Mouse (Mus musculus): ENCODE results near the gene Gramd2. TPM values are rescaled to one million over a fixed set of nuclear protein-coding genes. Genes with fewer than 3 reads are reported as not detected.

Gene Gramd2
- polyA plus RNA-seq (2012; rRNA removed), result 2.1 and 2.4 TPM in 2 replicates

DNA sequence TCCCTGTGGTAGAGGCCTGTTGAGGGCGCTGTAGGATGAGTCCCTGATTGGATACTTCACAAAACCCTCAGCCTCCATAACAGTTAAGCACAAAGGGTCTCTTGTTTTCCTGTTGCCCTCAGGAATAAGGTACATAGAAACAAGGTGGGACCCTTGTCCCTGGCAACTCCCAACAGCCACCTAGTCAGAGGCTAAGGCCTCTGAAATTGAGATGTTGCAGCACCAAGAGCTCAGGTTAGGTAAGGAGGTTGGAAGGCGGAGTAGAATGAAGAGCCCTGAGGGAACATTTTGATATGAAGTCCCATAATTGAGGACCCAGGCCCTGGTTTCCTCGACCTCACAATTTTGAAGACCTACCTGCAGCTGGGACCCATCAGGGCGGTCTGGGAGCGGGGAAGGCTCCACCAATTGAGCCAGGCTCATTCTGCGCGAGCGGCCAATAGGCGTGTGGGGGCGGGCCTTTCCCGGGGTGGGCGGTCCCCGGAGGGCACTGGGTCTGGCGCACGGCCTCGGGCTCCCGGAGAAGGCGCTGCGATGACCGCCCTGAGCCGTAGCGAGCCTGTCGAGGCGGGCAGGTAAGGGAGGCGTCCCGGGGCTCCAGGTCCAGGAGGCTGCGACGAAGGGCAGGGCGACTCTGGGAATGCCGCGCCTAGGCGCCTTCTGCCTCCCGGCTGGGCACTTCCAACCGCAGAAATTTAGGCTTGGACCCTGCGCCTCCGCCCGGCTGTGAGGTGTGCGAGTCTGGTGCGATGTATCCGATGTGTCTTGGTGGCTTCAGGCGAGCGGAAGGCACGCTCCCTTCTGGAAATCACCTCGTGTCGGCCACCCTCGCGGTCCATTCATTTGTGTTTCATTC lies at the start of gene Gramd2:
Gramd2 (plus strand) TSS at position 467 of the 856 bp plus-strand sequence.

DNA sequence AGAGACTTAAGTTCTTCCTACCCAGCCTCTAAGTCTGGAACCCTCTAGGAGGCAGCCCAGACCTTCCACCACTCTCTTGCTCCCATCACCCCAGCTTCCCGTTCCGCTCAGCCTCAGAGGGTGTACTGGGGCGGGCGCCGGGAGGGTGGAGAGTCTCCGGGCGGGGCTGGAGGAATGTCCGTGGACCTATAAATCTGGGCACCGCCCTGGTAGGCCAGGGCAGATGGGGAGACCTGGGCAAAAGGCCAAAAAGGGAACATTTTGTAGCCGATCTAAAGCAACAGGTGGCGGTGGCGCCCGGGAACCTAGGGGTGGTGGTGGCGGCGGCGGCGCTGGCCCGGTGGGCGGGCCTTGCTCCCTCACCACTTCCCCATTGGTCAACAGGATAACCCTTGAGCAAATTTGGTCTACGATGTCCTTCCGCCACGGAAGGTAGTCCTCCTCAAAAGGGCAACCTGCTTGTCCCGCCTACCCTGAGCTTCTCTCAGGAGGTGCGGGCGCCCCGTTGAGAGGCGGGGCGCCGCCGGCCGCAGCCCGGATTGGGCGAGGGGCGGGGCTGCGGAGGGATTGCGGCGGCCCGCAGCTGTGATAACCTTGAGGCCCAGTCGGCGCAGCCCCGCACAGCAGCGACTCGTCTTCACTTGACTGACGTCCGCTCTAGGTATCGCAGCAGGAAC lies 23.8 kb upstream of the Gramd2 start, which contains the start of gene Pkm:
Pkm (plus strand) TSS at position 411 of the 677 bp plus-strand sequence.

DNA sequence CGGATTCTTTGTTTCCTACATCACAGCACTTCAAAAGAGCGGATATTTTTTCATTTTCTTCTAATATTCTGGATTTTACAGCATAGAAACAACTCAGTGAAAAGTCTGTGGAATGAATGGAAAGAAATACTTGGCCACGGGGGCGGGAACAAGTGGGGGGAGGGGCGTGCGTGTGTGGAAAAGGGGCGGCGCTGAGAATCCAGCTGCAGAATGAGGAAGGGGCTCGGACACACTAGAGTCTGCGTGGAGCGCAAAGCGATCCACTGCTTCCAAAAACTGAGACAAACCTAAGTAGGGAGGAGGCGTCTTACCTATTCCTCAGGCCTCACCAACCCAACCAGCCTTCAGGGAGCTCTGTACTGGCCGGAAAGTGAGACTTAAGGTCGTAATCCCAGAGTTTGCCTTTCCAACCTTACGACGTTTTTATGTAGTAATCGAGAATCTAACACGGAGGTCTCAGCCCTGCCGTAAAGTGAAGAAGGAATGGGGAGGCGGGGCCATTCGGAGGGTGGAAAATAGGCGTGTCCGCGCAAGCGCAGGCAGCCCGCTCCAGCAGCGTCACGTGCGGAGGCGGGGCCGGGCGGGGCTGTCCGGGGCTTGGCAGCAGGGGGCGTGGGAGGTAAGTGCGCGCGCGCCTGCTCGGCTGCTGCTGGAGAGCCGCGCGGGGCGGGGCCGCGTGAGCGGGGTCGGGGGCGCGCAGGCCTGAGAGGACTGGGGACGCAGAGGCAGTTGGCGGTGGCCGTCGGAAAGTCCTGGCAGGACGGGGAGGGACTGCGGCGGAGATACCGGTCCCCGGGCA lies 70.5 kb downstream of the Gramd2 start, which contains the start of the genes Senp8 and Myo9a:
Senp8 (minus strand) TSS at position 444 of the 799 bp plus-strand sequence.
Myo9a (plus strand) TSS at position 630 of the 799 bp plus-strand sequence.

Other genes starting within 250 kb of the Gramd2 start
- gene Arih1, start 193.5 kb upstream of the Gramd2 start, polyA plus RNA-seq (2012; rRNA removed), result 3.2 and 4.1 TPM in 2 replicates
- 32.8 and 42.4 TPM in 2 replicates for gene Hexa, start 140.6 kb upstream of the Gramd2 start, polyA plus RNA-seq (2012; rRNA removed)
- gene Tmem202, start 140.3 kb upstream of the Gramd2 start, polyA plus RNA-seq (2012; rRNA removed), result 0.15 and 0.20 TPM in 2 replicates
- 1.2 and 2.2 TPM in 2 replicates for gene Celf6, start 102.2 kb upstream of the Gramd2 start, polyA plus RNA-seq (2012; rRNA removed)
- 3.3 and 6.6 TPM in 2 replicates for gene Parp6, start 62.9 kb upstream of the Gramd2 start, polyA plus RNA-seq (2012; rRNA removed)
- gene Pkm, start 23.8 kb upstream of the Gramd2 start, polyA plus RNA-seq (2012; rRNA removed), result 928 and 1,039 TPM in 2 replicates
- 0.24 and 0.56 TPM in 2 replicates for gene Senp8, start 70.6 kb downstream of the Gramd2 start, polyA plus RNA-seq (2012; rRNA removed)
- gene Myo9a, start 70.8 kb downstream of the Gramd2 start, polyA plus RNA-seq (2012; rRNA removed), result 0.09 and 0.24 TPM in 2 replicates